Mouse (Mus musculus) embryonic facial prominence, embryonic 12.5 days (tissue): ENCODE measurements around the gene Zbtb38. TPM values are rescaled to one million over a fixed set of nuclear protein-coding genes. Genes with fewer than 3 reads are reported as not detected.
"Not testable (repeated sequence)": the region's sequence is repeated elsewhere in the genome, so short reads cannot be mapped to it uniquely, and the experiment has no call there.

Experiments
- ATAC-seq: fragments of 200-750 bp; cut with Nextera tagmentation; 2 replicates; pipeline ENCODE4 v1.8.0; 2017; ENCODE audit not compliant: insufficient number of reproducible peaks, insufficient read depth, low FRiP score, low TSS enrichment
- H3K27ac ChIP-seq: fragments of 300-500 bp; sonication (generic); 2 replicates; pipeline ENCODE4 v1.5.1; 2016; ENCODE audit warnings: mild to moderate bottlenecking
- H3K27me3 ChIP-seq: fragments of 300-500 bp; sonication (generic); 2 replicates; pipeline ENCODE4 v1.6.1; 2016; ENCODE audit warnings: mild to moderate bottlenecking, moderate library complexity
- H3K36me3 ChIP-seq: fragments of 300-500 bp; sonication (generic); 2 replicates; pipeline ENCODE4 v1.6.1; 2016; ENCODE audit warnings: mild to moderate bottlenecking
- H3K4me1 ChIP-seq: fragments of 300-500 bp; sonication (generic); 2 replicates; pipeline ENCODE4 v1.6.1; 2016
- H3K4me2 ChIP-seq: fragments of 300-500 bp; sonication (generic); replicated peaks from 2 replicates; pipeline ENCODE4 v1.6.1; 2016; ENCODE audit warnings: mild to moderate bottlenecking, moderate library complexity
- H3K4me3 ChIP-seq: fragments of 300-500 bp; sonication (generic); 2 replicates; pipeline ENCODE4 v1.5.1; 2016; ENCODE audit warnings: mild to moderate bottlenecking
- H3K9ac ChIP-seq: fragments of 300-500 bp; sonication (generic); 2 replicates; pipeline ENCODE4 v1.6.1; 2016; ENCODE audit warnings: mild to moderate bottlenecking, moderate library complexity
- H3K9me3 ChIP-seq: fragments of 300-500 bp; sonication (generic); 2 replicates; pipeline ENCODE4 v1.6.1; 2016; ENCODE audit warnings: mild to moderate bottlenecking, moderate library complexity
- WGBS: fragments of 180-500 bp; shearing (Covaris S2); methylation state at CpG from one replicate; pipeline ENCODE4 v1.1.7; 2016; 5-methylcytosine and 5-hydroxymethylcytosine counted together
- polyA plus RNA-seq: library from polyadenylated mRNA; unstranded; fragments of >200 nt; fragmentation: Nextera tagmentation; extraction: Ambion mirVana; gene quantifications from 2 replicates; pipeline ENCODE4 v1.2.1, GENCODE M21; 2016

The Zbtb38 gene
- polyA plus RNA-seq, 1 experiment from 2014 or later = 12.3 TPM

- Histone ChIP-seq H3K36me3 (peaks cover 23% of the 10 kb centered on the region), H3K4me3 (no peak overlapping the region), H3K27me3 (no peaks in the 10 kb centered on the region), H3K9ac (no peak overlapping the region), H3K4me2 (no peak overlapping the region), H3K27ac (no peak overlapping the region), H3K9me3 (no peaks in the 10 kb centered on the region), H3K4me1 (0 out of 2 replicates have a peak, but pooled peaks cover 5% of the 10 kb centered on the region)
- ATAC-seq = no peak
- WGBS = 91% methylated on average over 18 of the region's 18 CpGs
Observed at GRCm38 (mm10) chr9:96685600-96686084, 67.0 kb downstream of the Zbtb38 start.

- ATAC-seq = no peak
- Histone ChIP-seq H3K36me3 (peaks cover 23% of the 10 kb centered on the region), H3K27me3 (no peaks in the 10 kb centered on the region), H3K4me3 (no peak overlapping the region), H3K4me1 (no peaks in the 10 kb centered on the region), H3K4me2 (no peak overlapping the region), H3K27ac (no peak overlapping the region), H3K9ac (no peak overlapping the region), H3K9me3 (no peaks in the 10 kb centered on the region)
- WGBS = 82% methylated on average over 14 of the region's 14 CpGs
Observed at GRCm38 (mm10) chr9:96684866-96685599, 67.6 kb downstream of the Zbtb38 start.

GRCm38 (mm10) chr9:96684165-96684792, 68.4 kb downstream of the Zbtb38 start:
- Histone ChIP-seq H3K27me3 (no peaks in the 10 kb centered on the region), H3K4me1 (no peaks in the 10 kb centered on the region), H3K4me3 (no peak overlapping the region), H3K9ac (no peak overlapping the region), H3K27ac (no peak overlapping the region), H3K36me3 (peaks cover 23% of the 10 kb centered on the region), H3K4me2 (no peak overlapping the region), H3K9me3 (no peaks in the 10 kb centered on the region)
- ATAC-seq = no peak
- WGBS = 87% methylated on average over 4 of the region's 4 CpGs

- no peak for ATAC-seq
- no peak overlapping the region for H3K4me3 ChIP-seq
Observed at GRCm38 (mm10) chr9:96678611-96679010, 74.0 kb downstream of the Zbtb38 start.

GRCm38 (mm10) chr9:96677711-96678110, 74.9 kb downstream of the Zbtb38 start:
- H3K9ac ChIP-seq, H3K27me3 ChIP-seq, H3K4me2 ChIP-seq, ATAC-seq, H3K4me3 ChIP-seq, H3K27ac ChIP-seq, H3K9me3 ChIP-seq, H3K4me1 ChIP-seq, H3K36me3 ChIP-seq: not testable (repeated sequence)
- 80% methylated on average over 5 of the region's 5 CpGs for WGBS

More at GRCm38 (mm10) chr9:96678611-96679010, 74.0 kb downstream of the Zbtb38 start:
- H3K9me3 ChIP-seq = no peaks in the 10 kb centered on the region
- WGBS = 80% methylated on average over 5 of the region's 5 CpGs
- H3K36me3 ChIP-seq = no peaks in the 10 kb centered on the region
- no peak overlapping the region for H3K9ac ChIP-seq
- no peak overlapping the region for H3K4me2 ChIP-seq
- H3K27me3 ChIP-seq = no peaks in the 10 kb centered on the region
- no peaks in the 10 kb centered on the region for H3K4me1 ChIP-seq
- H3K27ac ChIP-seq = no peak overlapping the region

- H3K4me1 ChIP-seq = no peaks in the 10 kb centered on the region
- no peak for ATAC-seq
- H3K36me3 ChIP-seq = no peaks in the 10 kb centered on the region
- no peak overlapping the region for H3K9ac ChIP-seq
- H3K4me2 ChIP-seq = no peak overlapping the region
- H3K9me3 ChIP-seq = no peaks in the 10 kb centered on the region
- H3K27me3 ChIP-seq = no peaks in the 10 kb centered on the region
- H3K4me3 ChIP-seq = no peak overlapping the region
- WGBS = 89% methylated on average over 10 of the region's 10 CpGs
- H3K27ac ChIP-seq = no peak overlapping the region
Observed at GRCm38 (mm10) chr9:96676671-96677070, 76.0 kb downstream of the Zbtb38 start.

- WGBS = 76% methylated on average over 8 of the region's 8 CpGs
- H3K36me3 ChIP-seq = no peaks in the 10 kb centered on the region
- no peak for ATAC-seq
- no peaks in the 10 kb centered on the region for H3K27me3 ChIP-seq
- H3K4me2 ChIP-seq = no peak overlapping the region
- no peaks in the 10 kb centered on the region for H3K4me1 ChIP-seq
- H3K27ac ChIP-seq = no peak overlapping the region
- no peak overlapping the region for H3K9ac ChIP-seq
- H3K4me3 ChIP-seq = no peak overlapping the region
- H3K9me3 ChIP-seq = no peaks in the 10 kb centered on the region
Observed at GRCm38 (mm10) chr9:96675763-96676640, 76.6 kb downstream of the Zbtb38 start.

GRCm38 (mm10) chr9:96675071-96675762, 77.4 kb downstream of the Zbtb38 start:
- Histone ChIP-seq H3K4me1 (no peaks in the 10 kb centered on the region), H3K4me3 (no peak overlapping the region), H3K9me3 (no peaks in the 10 kb centered on the region), H3K4me2 (no peak overlapping the region), H3K27me3 (no peaks in the 10 kb centered on the region), H3K9ac (no peak overlapping the region), H3K27ac (no peak overlapping the region), H3K36me3 (no peaks in the 10 kb centered on the region)
- ATAC-seq = no peak
- 42% methylated on average over 5 of the region's 5 CpGs for WGBS

GRCm38 (mm10) chr9:96674301-96674700, 78.3 kb downstream of the Zbtb38 start:
- H3K27ac ChIP-seq = no peak overlapping the region
- H3K4me3 ChIP-seq = no peak overlapping the region
- no peak overlapping the region for H3K4me2 ChIP-seq
- WGBS = 89% methylated on average over 8 of the region's 8 CpGs
- no peaks in the 10 kb centered on the region for H3K4me1 ChIP-seq
- no peak for ATAC-seq
- H3K9me3 ChIP-seq = no peaks in the 10 kb centered on the region
- no peak overlapping the region for H3K9ac ChIP-seq
- no peaks in the 10 kb centered on the region for H3K27me3 ChIP-seq
- H3K36me3 ChIP-seq = no peaks in the 10 kb centered on the region

GRCm38 (mm10) chr9:96672466-96672865, 80.2 kb downstream of the Zbtb38 start:
- H3K27ac ChIP-seq = no peak overlapping the region
- no peaks in the 10 kb centered on the region for H3K4me1 ChIP-seq
- H3K9me3 ChIP-seq = no peaks in the 10 kb centered on the region
- H3K4me2 ChIP-seq = no peak overlapping the region
- no peaks in the 10 kb centered on the region for H3K36me3 ChIP-seq
- no peaks in the 10 kb centered on the region for H3K27me3 ChIP-seq
- no peak for ATAC-seq
- 86% methylated on average over 2 of the region's 2 CpGs for WGBS
- H3K9ac ChIP-seq = no peak overlapping the region
- H3K4me3 ChIP-seq = no peak overlapping the region

- H3K4me3 ChIP-seq = no peak overlapping the region
- H3K9ac ChIP-seq = no peak overlapping the region
- H3K4me2 ChIP-seq = no peak overlapping the region
- H3K27me3 ChIP-seq = no peaks in the 10 kb centered on the region
- no peaks in the 10 kb centered on the region for H3K36me3 ChIP-seq
- H3K27ac ChIP-seq = no peak overlapping the region
- WGBS = 91% methylated on average over 12 of the region's 12 CpGs
- ATAC-seq = no peak
- no peaks in the 10 kb centered on the region for H3K9me3 ChIP-seq
- H3K4me1 ChIP-seq = no peaks in the 10 kb centered on the region
Observed at GRCm38 (mm10) chr9:96671249-96671648, 81.4 kb downstream of the Zbtb38 start.
